Mouse (Mus musculus): ENCODE measurements around the gene Sdk2. TPM values are rescaled to one million over a fixed set of nuclear protein-coding genes. Genes with fewer than 3 reads are reported as not detected.

Gene Sdk2
- total RNA-seq, 2 experiments from 2014 or later, result 27.6 to 30.6 TPM

DNA sequence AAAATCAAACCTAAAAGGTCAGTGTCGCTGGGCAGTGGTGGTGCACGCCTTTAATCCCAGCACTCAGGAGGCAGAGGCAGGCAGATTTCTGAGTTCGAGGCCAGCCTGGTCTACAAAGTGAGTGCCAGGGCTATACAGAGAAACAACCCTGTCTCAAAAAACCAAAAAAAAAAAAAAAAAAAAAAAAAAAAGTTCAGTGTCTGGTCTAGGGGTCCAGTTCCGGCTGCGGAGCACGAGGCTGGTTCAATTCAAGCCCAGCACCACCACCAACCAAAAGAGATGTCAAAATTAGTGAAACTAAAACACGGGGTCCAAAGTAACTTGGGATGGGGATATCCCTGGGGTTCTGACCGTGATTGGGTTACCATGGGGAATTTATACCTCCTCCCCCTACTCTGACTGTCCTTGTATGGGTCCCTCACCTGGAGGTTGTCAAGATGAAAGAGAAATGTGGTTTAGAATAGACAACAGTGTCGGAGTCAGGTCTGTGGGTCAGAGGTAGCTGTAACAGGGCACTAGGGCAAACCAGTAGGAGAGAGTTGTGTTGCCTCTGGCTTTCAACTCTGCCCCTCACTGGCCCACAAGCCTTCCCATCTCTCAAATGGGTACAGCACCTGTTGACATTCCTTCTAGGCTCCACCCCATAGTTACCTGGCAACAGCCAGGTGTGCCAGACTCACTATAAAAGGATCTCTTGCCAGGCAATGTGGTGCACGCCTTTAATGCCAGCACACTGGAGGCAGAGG, 314.0 kb downstream of the Sdk2 start:
- intact Hi-C loops (cut with DNase I), result no loop called here
- Histone ChIP-seq H3K4me3 (no peak overlapping the region), H3K27ac (no peak overlapping the region)
- no peak for DNase-seq (ENCODE audit: extremely low spot score in 1 of 2, low spot score in 2 of 2)
- TF ChIP-seq CTCF (IDR thresholded peaks at IDR 0.05), result no peak

DNA sequence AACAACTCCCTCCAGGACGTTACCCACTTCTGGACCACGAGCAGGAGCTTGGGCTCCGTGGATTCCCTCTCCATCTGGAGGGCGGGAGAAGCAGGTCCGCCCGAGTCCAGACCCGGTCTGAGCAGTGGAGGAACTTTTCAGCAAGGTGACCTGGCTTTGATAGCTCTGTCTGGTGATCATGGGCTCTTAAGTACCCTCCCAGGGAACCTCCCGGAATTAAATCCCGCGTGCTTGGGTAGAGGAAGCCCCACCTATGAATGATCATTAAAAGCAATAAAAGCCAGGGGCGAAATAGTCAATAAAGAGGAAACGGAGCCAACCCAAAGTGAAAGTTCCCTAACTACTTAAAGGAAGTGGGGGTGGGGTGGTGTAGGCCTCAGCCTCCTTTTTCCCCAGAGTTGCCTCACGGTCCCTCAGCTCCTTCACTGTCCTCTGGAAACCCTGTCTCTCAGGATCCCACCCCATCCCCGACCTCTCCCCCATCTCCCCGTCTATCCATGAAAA, 314.6 kb downstream of the Sdk2 start:
- intact Hi-C loops (cut with DNase I), result no loop called here
- no peak for DNase-seq (ENCODE audit: extremely low spot score in 1 of 2, low spot score in 2 of 2)
- no peak overlapping the region for H3K27ac ChIP-seq
- TF ChIP-seq CTCF (IDR thresholded peaks at IDR 0.05), result no peak
- peak overlapping the region; percentile 83 for H3K4me3 ChIP-seq

DNA sequence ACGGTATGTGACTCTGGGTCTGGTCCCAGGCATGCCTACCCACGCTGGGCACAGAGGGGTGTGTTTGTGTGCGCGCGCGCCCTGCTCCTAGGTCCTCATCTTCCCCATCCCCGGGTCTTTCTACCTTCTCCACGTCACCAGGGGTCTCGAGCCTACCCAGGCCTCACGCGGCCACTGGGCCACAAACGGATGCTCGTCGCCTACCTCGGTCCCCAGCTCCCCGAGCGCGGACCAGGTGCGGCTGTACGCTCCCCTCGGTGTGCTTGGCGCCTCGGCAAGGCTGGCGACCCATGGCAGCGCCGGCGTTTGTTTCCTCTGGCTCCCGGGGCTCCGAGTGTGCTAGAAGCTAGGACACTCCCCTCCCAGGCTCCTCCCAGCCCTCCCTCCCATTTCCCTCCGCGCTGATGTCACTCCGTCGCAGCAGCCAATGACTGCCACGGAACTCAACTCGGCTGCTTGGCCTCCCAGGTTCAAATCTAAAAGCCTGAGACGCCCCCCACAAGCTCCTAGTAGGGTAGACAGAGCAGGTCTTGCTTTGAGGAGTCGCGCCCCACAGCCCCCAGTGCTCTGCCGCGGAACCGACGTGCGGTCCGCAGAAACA, 315.3 kb downstream of the Sdk2 start, which contains the start of gene Cdc42ep4:
Gene Cdc42ep4 (minus strand): TSS at position 398 of the 601 bp plus-strand sequence.
- TF ChIP-seq CTCF (IDR thresholded peaks at IDR 0.05), result no peak
- Histone ChIP-seq H3K27ac (peak within 1 kb of the TSS; percentile 94), H3K4me3 (peak within 1 kb of the TSS; percentile 83)
- DNase-seq (ENCODE audit: extremely low spot score in 1 of 2, low spot score in 2 of 2), result peak; percentile 69 to 72
- intact Hi-C loops (cut with DNase I), result loop anchor here (2.0 kb wide), 1 partner anchor 55 kb away; no protein-coding TSS in a partner anchor

DNA sequence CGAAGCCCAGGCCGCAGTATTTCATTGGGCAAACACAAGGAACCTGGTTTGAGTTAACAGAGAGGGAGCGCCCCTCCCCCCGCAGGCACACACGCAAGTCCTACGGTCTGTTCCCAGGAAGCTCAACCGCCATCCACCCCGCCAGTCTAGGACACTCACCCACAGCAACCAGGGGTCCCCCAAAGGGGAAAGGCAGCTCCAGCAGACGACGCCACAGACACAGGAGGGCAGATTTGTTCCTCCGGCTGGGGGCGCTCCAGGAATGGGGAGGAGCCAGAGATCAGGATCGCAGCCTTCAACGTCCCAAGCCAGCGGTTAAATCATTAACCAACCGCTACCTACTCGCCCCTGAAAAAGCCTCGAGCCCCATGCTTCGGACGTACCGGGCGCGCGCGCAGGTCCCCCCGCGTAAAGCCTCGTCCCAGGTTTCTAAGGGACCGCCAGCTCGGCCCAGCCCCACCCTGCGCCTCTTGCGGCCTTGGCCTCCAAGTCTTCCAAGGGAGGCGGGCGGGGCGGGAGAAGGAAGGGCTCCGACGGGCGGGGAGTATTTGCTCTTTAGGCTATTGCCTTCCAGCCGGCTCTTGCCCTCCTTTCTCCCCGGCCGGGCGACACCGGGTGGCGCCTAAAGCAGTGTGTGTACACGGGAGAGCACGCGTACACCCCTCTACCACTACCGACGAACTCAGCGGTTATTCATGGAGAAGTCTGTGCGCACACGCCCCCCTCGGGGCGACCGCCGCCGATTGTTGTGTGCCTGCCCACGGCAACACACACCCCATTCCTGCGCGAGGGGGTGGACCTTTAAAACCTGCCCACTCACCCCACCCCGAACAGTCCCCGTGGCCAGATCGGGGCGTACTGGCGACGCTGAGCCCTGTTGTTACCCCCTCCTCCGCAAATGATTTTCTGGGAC, 316.0 kb downstream of the Sdk2 start:
- Histone ChIP-seq H3K27ac (peak overlapping the region; percentile 94), H3K4me3 (peak overlapping the region; percentile 83)
- intact Hi-C loops (cut with DNase I), result loop anchor here (2.0 kb wide), 1 partner anchor 56 kb away; no protein-coding TSS in a partner anchor
- peak; percentile 40 for TF ChIP-seq CTCF (IDR thresholded peaks at IDR 0.05)
- peak; percentile 50 to 51 for DNase-seq (ENCODE audit: extremely low spot score in 1 of 2, low spot score in 2 of 2)

DNA sequence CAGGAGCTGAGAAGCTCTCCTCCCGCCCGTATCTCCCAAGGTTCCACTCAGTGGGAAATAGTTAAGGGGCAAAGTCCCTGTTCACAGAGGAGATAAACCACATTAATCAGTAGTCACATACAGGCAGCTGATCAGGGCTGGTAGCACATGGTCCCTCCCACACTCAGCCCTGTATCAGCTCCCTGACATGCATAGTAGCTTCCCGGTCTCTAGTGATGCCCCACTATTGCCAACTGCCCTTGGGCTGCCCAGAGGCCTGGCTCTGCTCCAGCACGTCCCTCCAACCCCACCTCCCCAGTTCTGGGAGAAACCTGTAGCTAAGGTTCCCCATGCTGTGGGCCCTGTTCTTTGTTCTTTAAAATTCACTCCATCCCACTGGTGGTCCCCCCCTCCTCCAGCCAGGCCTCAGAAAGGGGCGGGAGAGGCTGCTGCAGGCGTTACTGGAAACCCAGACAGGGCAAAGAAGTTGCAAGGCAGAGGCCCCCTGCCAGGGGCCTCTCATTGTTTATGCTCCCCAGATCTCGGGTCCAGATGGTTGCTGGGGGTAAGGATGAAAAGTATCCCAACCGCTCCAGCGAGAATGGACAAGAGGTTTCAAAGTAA, 317.0 kb downstream of the Sdk2 start:
- peak overlapping the region; percentile 94 for H3K27ac ChIP-seq
- no peak for TF ChIP-seq CTCF (IDR thresholded peaks at IDR 0.05)
- intact Hi-C loops (cut with DNase I), result loop anchor here (2.0 kb wide), 1 partner anchor 57 kb away; no protein-coding TSS in a partner anchor
- DNase-seq (ENCODE audit: extremely low spot score in 1 of 2, low spot score in 2 of 2), result no peak
- H3K4me3 ChIP-seq, result peak overlapping the region; percentile 83

DNA sequence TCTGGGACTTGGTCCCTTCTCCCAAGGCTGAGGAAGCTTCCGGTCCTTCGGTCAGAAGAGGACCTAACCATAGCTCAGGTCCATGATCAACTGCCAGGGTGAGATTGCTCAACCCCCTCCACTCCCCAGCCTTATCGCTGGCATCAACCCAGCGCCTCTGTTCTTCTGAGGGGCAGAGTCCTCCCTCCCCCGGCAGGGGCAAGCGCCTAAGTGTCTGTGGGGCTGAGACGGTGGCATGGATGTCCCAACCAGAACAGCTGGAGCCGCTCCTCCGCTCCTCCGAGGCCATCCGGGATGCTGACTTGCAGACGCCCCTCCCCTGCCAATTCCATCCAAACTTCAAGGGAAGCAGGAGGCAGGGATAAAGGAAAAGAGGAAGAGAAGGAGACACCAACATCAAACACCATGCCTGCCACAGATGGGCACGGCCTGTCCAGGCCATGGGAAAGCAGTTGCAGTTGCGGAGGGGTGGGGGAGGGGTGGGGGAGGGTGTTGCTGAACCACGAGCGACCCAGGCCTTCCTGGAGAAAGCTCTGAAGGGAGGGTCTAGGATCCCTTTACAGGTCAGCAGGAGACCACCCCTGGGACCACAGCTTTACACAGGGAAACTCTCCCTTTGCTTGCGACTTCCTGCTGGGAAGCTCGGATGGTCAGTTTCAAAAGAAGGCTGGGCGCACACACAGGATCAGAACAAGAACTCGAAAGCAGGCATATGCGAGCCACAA, 317.9 kb downstream of the Sdk2 start:
- intact Hi-C loops (cut with DNase I), result no loop called here
- H3K4me3 ChIP-seq, result peak overlapping the region; percentile 83
- DNase-seq (ENCODE audit: extremely low spot score in 1 of 2, low spot score in 2 of 2), result no peak
- TF ChIP-seq CTCF (IDR thresholded peaks at IDR 0.05), result no peak
- H3K27ac ChIP-seq, result peak overlapping the region; percentile 34; the same call in 1 of the 2 replicates

DNA sequence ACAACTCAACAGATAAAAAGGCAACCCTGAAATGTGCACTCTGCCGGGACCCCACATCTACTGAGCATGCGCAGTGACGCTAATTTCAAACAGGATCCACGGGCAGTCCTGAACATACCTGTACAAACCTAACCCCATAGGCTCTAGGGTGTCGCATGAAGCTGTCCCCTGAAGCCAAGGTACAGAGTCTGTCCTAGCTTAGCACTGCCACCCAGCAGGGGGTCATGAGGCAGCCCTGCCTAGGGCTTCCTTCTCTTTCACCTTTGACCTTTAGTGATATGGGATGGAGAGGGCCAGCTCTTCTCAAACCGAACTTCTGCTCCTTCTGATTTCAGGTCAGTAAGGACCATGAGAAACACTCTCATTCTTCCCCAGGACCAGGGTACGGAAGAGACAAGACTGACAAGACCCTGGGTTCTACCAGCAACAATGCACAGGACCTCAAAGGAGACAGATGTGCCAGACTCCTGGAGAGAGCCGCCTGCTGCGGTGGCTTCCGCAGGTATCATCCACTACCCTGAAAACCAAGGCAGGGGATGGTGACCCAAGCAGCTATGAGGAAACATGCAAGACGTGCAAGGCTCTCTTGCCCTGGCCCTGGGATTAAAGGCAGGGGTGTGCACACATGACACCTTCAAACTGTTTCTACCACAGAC, 319.0 kb downstream of the Sdk2 start:
- TF ChIP-seq CTCF (IDR thresholded peaks at IDR 0.05), result no peak
- Histone ChIP-seq H3K4me3 (peak overlapping the region; percentile 11; the same call in 1 of the 2 replicates), H3K27ac (peak overlapping the region; percentile 25; the same call in 1 of the 2 replicates)
- intact Hi-C loops (cut with DNase I), result no loop called here
- DNase-seq (ENCODE audit: extremely low spot score in 1 of 2, low spot score in 2 of 2), result no peak

DNA sequence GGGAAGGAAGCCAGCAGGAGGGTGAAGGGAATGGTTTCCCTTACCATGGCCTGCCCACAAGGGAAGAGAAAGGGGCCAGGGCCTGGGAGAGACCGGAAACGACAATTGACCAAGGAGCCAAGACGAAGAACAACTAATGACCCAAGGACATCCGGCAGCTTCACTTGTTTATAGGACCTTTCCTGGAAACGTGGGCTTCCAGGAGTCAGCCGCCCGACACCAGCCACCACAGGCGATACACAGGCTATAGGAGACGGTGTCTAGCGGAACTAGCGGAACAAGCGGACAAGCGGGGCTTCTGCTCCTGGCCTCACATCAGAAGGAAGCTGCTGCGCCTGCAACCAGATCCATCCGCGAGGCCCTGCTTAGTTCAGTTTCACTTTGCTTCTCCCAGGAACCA, 319.8 kb downstream of the Sdk2 start:
- Histone ChIP-seq H3K27ac (peak overlapping the region; percentile 25; the same call in 1 of the 2 replicates), H3K4me3 (peak overlapping the region; percentile 11; the same call in 1 of the 2 replicates)
- intact Hi-C loops (cut with DNase I), result no loop called here
- DNase-seq (ENCODE audit: extremely low spot score in 1 of 2, low spot score in 2 of 2), result no peak
- no peak for TF ChIP-seq CTCF (IDR thresholded peaks at IDR 0.05)

DNA sequence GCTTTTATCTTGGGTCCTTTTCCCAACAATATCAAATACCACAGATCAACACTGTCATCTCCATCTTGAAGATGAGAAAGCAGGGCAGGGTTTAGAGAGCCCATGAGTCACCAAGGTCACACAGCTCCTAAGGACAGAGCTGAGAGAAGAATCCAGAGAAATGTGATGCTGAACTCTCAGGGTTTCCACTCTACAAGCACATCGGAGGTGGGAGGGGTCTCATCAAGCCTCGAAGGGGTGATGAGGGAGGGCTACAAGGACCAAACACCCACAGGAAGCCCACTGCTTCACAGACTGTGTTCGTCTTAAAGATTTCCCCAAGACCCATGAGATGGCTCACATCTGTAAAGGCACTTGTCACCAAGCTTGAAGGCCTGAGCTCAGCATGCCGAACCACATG, 320.9 kb downstream of the Sdk2 start:
- no peak for TF ChIP-seq CTCF (IDR thresholded peaks at IDR 0.05)
- H3K27ac ChIP-seq, result no peak overlapping the region
- no peak for DNase-seq (ENCODE audit: extremely low spot score in 1 of 2, low spot score in 2 of 2)
- intact Hi-C loops (cut with DNase I), result no loop called here
- no peak overlapping the region for H3K4me3 ChIP-seq

DNA sequence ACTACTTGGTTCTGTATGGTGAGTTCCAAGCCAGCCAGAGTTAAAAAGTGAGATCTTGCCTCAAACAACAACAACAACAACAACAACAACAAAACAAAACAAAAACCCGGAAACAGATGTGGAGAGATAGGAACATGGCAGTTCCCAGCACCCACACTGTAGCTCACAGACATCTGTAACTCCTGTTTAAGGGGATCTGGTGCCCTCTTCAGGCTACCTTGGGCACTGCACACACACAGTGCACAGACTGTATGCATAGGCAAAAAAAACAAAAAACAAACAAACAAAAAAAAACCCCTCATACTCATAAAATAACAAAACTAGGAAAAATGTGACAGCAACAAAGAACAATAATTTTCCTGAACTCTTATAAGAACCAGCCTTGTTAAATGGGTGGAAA, 323.8 kb downstream of the Sdk2 start:
- no peak overlapping the region for H3K27ac ChIP-seq
- no peak for DNase-seq (ENCODE audit: extremely low spot score in 1 of 2, low spot score in 2 of 2)
- H3K4me3 ChIP-seq, result no peak overlapping the region
- peak; percentile 29 for TF ChIP-seq CTCF (IDR thresholded peaks at IDR 0.05)
- intact Hi-C loops (cut with DNase I), result no loop called here

Measured in left cerebral cortex, adult 2 months (tissue).